Mouse (Mus musculus) hindbrain, embryonic 11.5 days (tissue): ENCODE results near the gene Gm9918. TPM values are rescaled to one million over a fixed set of nuclear protein-coding genes. Genes with fewer than 3 reads are reported as not detected.

Experiments
- ATAC-seq: fragments of 200-750 bp; cut with Nextera tagmentation; 2 replicates; pipeline ENCODE4 v1.8.0; 2017; ENCODE audit warnings: mild to moderate bottlenecking, moderate TSS enrichment, moderate library complexity; ENCODE audit not compliant: low FRiP score
- DNase-seq: peaks from one replicate; pipeline ENCODE4 v3.0.0-alpha.2; 2015; ENCODE audit warnings: low spot score
- H3K27ac ChIP-seq: fragments of 300-500 bp; sonication (generic); 2 replicates; pipeline ENCODE4 v1.5.1; 2014; ENCODE audit warnings: mild to moderate bottlenecking, low read depth, low read length
- H3K27me3 ChIP-seq: fragments of 300-500 bp; sonication (generic); 2 replicates; pipeline ENCODE4 v1.6.1; 2014; ENCODE audit warnings: mild to moderate bottlenecking, low read length, moderate library complexity, mixed read lengths; ENCODE audit not compliant: control insufficient read depth, insufficient read depth
- H3K36me3 ChIP-seq: fragments of 300-500 bp; sonication (generic); 2 replicates; pipeline ENCODE4 v1.6.1; 2014; ENCODE audit warnings: mild to moderate bottlenecking, low read length, moderate library complexity, mixed read lengths; ENCODE audit not compliant: control insufficient read depth, insufficient read depth
- H3K4me1 ChIP-seq: fragments of 300-500 bp; sonication (generic); replicated peaks from 2 replicates; pipeline ENCODE4 v1.6.1; 2014; ENCODE audit warnings: low read length, mixed read lengths; ENCODE audit not compliant: control insufficient read depth, insufficient read depth
- H3K4me2 ChIP-seq: fragments of 300-500 bp; sonication (generic); replicated peaks from 2 replicates; pipeline ENCODE4 v1.6.1; 2014; ENCODE audit warnings: mild to moderate bottlenecking, low read depth, low read length
- H3K4me3 ChIP-seq: fragments of 300-500 bp; sonication (generic); 2 replicates; pipeline ENCODE4 v1.5.1; 2014; ENCODE audit warnings: low read depth, low read length
- H3K9ac ChIP-seq: fragments of 300-500 bp; sonication (generic); 2 replicates; pipeline ENCODE4 v1.6.1; 2014; ENCODE audit warnings: low read depth, low read length
- H3K9me3 ChIP-seq: fragments of 300-500 bp; sonication (generic); 2 replicates; pipeline ENCODE4 v1.6.1; 2016; ENCODE audit warnings: low read length; ENCODE audit not compliant: control insufficient read depth
- WGBS: fragments of 180-500 bp; shearing (Covaris S2); extraction: QIAGEN DNeasy Blood & Tissue Kit; methylation state at CpG from one replicate; pipeline ENCODE4 v1.1.7; 2014; 5-methylcytosine and 5-hydroxymethylcytosine counted together
- polyA plus RNA-seq: library from polyadenylated mRNA; unstranded; fragments of >200 nt; fragmentation: Nextera tagmentation; extraction: Ambion mirVana; gene quantifications from 2 replicates; pipeline ENCODE4 v1.2.1, GENCODE M21; 2014

The Gm9918 gene
- polyA plus RNA-seq, 1 experiment from 2014 or later: 0.15 TPM

DNA sequence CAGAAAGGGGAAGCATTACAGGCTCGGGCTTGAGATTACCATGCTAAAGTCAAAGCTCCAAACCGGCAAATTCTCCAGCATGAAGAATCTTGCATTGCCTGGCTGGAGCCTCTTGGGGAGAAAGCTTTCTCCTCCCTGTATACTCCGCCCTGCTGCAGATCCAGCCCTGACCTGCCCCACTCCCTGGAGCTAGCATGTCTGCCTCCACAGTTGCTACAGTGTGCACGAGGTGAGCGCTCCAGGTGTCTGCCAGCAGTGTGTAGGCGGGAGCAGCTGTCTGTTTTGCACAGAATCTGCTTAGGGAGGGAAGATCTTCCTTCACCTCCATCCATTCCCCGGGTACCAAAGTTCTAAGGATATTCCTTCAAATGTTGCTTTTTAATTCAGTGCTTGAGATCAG lies 7.8 kb upstream of the Gm9918 start:
- Histone ChIP-seq H3K4me2 (no peak overlapping the region), H3K9me3 (no peaks in the 10 kb centered on the region), H3K4me1 (peaks cover 3% of the 10 kb centered on the region), H3K36me3 (no peaks in the 10 kb centered on the region), H3K27ac (no peak overlapping the region), H3K27me3 (peaks cover 13% of the 10 kb centered on the region), H3K4me3 (no peak overlapping the region), H3K9ac (no peak overlapping the region)
- ATAC-seq: no peak
- no peak for DNase-seq
- 49% methylated on average over 7 of the region's 7 CpGs for WGBS

DNA sequence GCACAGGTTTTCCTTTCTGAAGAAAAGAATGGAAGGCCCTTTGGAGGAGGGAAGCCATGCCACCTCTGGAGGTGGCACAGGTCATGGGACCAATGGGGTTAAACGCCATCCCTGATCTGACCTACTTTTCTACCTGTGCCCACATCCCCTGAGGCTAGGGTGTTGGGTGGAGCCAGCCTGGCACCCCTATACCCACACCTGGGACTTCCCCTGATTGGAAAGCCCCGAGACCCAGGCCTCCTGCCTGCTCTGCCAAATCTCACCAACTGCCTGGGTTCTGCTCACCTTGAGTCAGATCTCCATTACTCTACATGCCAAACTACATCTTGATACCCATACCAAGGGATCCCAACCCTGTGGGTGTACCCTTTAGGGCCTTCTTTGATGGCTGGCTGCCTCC lies 7.3 kb upstream of the Gm9918 start:
- no peak overlapping the region for H3K4me3 ChIP-seq
- no peaks in the 10 kb centered on the region; the same call in 1 of the 2 replicates for H3K4me1 ChIP-seq
- no peak for DNase-seq
- H3K4me2 ChIP-seq: no peak overlapping the region
- no peak for ATAC-seq
- H3K9ac ChIP-seq: no peak overlapping the region
- no peaks in the 10 kb centered on the region for H3K9me3 ChIP-seq
- 89% methylated on average over 2 of the region's 2 CpGs for WGBS
- no peaks in the 10 kb centered on the region for H3K36me3 ChIP-seq
- H3K27ac ChIP-seq: no peak overlapping the region
- H3K27me3 ChIP-seq: peaks cover 8% of the 10 kb centered on the region

DNA sequence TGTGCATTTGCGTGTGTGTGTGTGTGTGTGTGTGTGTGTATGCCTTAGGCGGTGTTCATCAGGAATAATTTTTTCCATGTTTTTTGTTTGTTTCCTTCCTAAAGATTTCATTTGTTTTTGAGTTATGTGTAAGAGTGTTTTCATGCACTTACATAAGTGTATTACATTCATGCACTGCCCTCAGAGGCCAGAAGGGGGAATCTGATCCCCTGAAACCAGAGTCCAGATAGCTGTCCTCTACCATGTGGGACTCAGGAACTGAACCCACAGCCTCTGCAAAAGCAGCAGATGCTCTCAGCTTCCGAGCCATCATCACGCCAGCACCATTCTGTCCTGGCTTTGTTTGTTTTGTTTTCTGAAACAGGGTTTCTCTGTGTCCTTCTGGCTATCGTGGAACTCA lies 4.8 kb upstream of the Gm9918 start:
- Histone ChIP-seq H3K4me2 (no peak overlapping the region), H3K9me3 (no peaks in the 10 kb centered on the region), H3K27ac (no peak overlapping the region), H3K36me3 (no peaks in the 10 kb centered on the region), H3K9ac (no peak overlapping the region), H3K27me3 (peaks cover 3% of the 10 kb centered on the region; the same call in 1 of the 2 replicates), H3K4me1 (no peaks in the 10 kb centered on the region), H3K4me3 (no peak overlapping the region)
- ATAC-seq (no peak), DNase-seq (no peak)
- WGBS: 84% methylated on average over 5 of the region's 5 CpGs

DNA sequence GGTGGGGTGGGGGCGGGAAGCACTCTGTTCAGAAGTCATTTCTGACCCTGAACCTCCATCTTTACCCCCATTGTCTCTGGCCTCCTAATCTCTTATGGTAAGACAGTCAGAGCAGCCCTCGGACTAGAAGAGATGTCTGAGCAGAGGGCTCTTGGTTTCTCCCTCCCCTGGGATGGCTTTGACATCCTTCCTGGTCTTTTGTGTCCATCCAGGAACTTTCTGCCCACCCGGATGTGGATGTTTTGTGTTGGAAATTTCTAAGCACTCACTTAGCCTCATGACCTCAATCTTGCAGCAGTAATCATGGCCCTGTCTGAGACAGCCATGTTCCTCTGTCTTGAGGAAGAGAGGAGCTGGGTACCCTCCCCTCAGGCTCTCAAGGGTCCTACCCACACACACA lies 1.1 kb downstream of the Gm9918 start:
- H3K27me3 ChIP-seq: peaks cover 7% of the 10 kb centered on the region; the same call in 1 of the 2 replicates
- H3K4me3 ChIP-seq: no peak overlapping the region
- DNase-seq (no peak), ATAC-seq (no peak)
- H3K9ac ChIP-seq: no peak overlapping the region
- no peaks in the 10 kb centered on the region for H3K4me1 ChIP-seq
- no peak overlapping the region for H3K27ac ChIP-seq
- WGBS: 24% methylated on average over 3 of the region's 3 CpGs
- no peaks in the 10 kb centered on the region for H3K9me3 ChIP-seq
- no peak overlapping the region; the same call in 1 of the 2 replicates for H3K4me2 ChIP-seq
- H3K36me3 ChIP-seq: no peaks in the 10 kb centered on the region

DNA sequence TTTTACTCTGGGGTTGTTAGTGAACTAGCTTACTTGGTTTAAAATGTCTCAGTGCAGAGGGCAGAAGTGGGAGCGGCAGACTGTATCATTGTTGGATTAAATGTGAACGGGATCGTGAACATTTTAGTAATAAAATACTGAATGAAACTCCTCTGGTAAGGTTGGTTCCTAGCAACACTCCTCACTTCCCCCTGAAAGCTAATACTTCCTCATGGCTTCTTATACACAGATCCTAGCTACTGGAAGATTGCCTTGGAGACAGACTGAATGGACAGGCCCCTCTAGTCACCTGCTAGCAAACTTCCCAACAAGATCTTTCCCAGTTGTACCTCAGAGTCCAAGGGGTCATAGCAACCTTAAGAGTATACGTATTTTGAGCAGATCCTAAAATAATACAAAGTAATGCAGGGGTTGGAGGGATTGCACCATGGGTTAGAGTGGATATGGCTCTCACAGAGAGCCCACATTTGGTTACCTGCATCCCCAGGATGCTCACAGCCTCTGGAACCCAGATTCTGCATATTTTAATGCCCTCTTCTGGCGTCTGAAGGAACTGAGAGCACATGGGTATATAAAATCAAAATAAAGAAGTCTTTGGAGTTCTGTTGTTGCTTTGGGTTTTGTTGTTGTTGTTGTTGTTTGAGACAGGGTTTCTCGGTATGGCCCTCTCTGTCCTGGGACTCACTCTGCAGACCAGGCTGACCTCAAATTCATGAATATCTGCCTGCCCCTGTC lies 3.8 kb downstream of the Gm9918 start:
- no peaks in the 10 kb centered on the region for H3K4me1 ChIP-seq
- no peak overlapping the region for H3K4me2 ChIP-seq
- 67% methylated on average over 6 of the region's 6 CpGs for WGBS
- no peak for ATAC-seq
- no peaks in the 10 kb centered on the region for H3K9me3 ChIP-seq
- peaks cover 7% of the 10 kb centered on the region; the same call in 1 of the 2 replicates for H3K27me3 ChIP-seq
- no peak overlapping the region for H3K27ac ChIP-seq
- no peak overlapping the region for H3K4me3 ChIP-seq
- no peak for DNase-seq
- no peak overlapping the region for H3K9ac ChIP-seq
- no peaks in the 10 kb centered on the region for H3K36me3 ChIP-seq

DNA sequence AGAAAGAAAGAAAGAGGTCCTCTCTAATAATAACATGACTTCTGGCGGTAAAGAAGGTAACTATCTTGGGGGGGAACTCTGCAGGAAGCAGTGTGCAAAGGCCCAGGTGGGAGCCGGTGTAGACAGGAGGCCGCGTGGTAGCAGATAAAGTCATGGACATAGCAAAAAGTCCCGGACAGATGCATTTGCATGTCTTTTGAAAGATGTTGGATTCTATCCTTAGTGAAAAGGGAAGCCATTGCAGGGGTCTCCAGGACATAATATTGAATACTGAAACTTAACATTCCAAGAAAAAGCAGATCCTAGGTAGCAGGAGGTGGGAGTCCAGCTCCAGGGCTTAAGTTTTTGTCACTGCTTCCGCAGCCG lies 8.3 kb downstream of the Gm9918 start:
- no peaks in the 10 kb centered on the region for H3K9me3 ChIP-seq
- 0 out of 2 replicates have a peak, but pooled peaks cover 4% of the 10 kb centered on the region for H3K36me3 ChIP-seq
- H3K4me1 ChIP-seq: peaks cover 5% of the 10 kb centered on the region; the same call in 1 of the 2 replicates
- H3K27me3 ChIP-seq: no peaks in the 10 kb centered on the region
- WGBS: 32% methylated on average over 7 of the region's 7 CpGs
- peak overlapping the region; percentile 74 for H3K27ac ChIP-seq
- peak overlapping the region; percentile 89 for H3K4me3 ChIP-seq
- H3K9ac ChIP-seq: peak overlapping the region; percentile 87
- H3K4me2 ChIP-seq: peak overlapping the region; percentile 83
- DNase-seq (no peak), ATAC-seq (peak; percentile 14; the same call in 1 of the 2 replicates)

DNA sequence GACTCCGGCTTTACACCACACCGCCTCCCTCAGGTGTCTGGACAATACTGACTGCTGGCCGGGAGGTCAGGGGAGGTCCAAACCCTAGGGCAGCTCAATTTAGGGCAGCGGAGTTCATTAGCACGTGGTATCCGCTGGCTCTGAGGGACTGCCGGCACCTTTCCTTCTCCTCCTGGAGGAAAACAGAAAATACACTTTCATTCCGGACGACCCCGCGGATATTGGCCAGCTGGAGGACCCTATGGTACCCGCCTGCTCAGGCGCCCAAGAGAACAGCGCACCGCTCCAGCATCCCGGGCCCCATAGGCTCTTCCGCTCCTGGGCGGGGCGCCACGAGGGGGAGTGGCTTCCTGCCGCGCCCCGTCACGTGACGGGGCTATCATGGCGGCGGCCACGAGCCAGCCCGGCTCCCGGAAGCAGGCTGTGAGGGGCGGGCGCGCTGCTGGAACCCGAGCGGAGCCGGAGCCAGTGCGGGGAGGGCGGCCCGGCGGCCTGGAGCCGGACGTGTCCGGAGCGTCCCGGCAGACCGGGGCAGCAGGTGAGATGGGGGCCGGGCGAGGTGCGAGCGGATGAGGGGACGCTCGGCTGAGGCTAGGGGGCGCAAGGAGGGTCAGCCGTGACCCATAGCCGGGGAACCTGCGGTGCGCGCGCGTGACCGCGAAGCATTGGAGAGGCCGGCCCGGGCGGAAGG lies 8.9 kb downstream of the Gm9918 start, which contains the start of gene Mfsd5:
Mfsd5 (plus strand) TSS at position 363 of the 691 bp plus-strand sequence.
- 0 out of 2 replicates have a peak, but pooled peaks cover 4% of the 10 kb centered on the region for H3K36me3 ChIP-seq
- peak within 1 kb of the TSS; percentile 74 for H3K27ac ChIP-seq
- peaks cover 5% of the 10 kb centered on the region; the same call in 1 of the 2 replicates for H3K4me1 ChIP-seq
- under 1% methylated on average over 65 of the region's 65 CpGs for WGBS
- H3K9me3 ChIP-seq: no peaks in the 10 kb centered on the region
- ATAC-seq (peak; percentile 98), DNase-seq (peak; percentile 95)
- H3K9ac ChIP-seq: peak within 1 kb of the TSS; percentile 87
- H3K27me3 ChIP-seq: no peaks in the 10 kb centered on the region
- peak within 1 kb of the TSS; percentile 83 for H3K4me2 ChIP-seq
- peak within 1 kb of the TSS; percentile 89 for H3K4me3 ChIP-seq

- Histone ChIP-seq H3K27me3 (no peaks in the 10 kb centered on the region), H3K4me3 (peak overlapping the region; percentile 89), H3K4me2 (peak overlapping the region; percentile 69), H3K9ac (peak overlapping the region; percentile 87), H3K4me1 (peaks cover 5% of the 10 kb centered on the region; the same call in 1 of the 2 replicates), H3K27ac (peak overlapping the region; percentile 74), H3K9me3 (no peaks in the 10 kb centered on the region), H3K36me3 (0 out of 2 replicates have a peak, but pooled peaks cover 4% of the 10 kb centered on the region)
- DNase-seq: no peak
- peak; percentile 49; the same call in 1 of the 2 replicates for ATAC-seq
- 30% methylated on average over 13 of the region's 13 CpGs for WGBS
These were observed 9.6 kb downstream of the Gm9918 start for GRCm38 (mm10) chr15:102279783-102280520.
